Comparison of ENCODE assay signal across 8 mouse cellular contexts in the genomic region with DNA sequence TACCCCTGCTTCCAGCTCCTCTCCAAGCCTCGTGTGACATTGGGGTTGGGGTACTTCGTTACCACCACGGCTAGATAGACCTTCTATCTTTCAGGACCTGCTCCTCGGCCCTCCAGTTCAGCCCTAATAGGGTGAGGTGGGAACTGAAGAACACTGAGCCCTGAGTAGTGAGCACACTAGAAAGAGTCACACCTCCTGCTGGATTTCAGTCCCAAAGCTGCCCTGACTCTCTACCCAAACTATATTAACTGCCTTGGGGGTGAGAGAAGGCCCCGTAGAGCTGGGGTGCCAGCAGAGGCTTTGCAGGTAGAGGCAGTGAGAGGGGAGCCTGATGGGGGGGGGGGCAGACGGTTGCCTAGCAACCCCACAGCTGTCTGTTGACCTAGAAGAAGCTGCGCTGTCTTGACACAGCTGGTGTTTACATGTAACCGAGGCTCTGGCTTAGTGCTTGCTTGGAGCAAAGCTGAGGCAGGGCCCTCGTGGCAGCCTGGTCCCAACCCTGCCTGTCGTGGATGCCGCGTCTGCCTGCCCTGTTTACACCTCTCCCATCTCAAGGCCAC. TPM values are rescaled to one million over a fixed set of nuclear protein-coding genes. Genes with fewer than 3 reads are reported as not detected.
A peak's percentile ranks its signal among the peaks of the same experiment; 100 is the strongest.
DNase-seq lines count a peak whose midpoint lies in the region; ATAC-seq and TF ChIP-seq lines count a peak whose summit lies in the region.

No protein-coding gene starts in this region.

- intact Hi-C loops in gastrocnemius, adult 2 months (cut with DNase I) = no loop called here

- H3K4me1 ChIP-seq in hindbrain, embryonic 15.5 days (replicated peaks) = peaks cover 56% of the 10 kb centered on the region
- peaks cover 32% of the 10 kb centered on the region for H3K4me1 ChIP-seq in midbrain, embryonic 11.5 days (ENCODE audit: control insufficient read depth, insufficient read depth, low read length)

- WGBS in hindbrain, embryonic 15.5 days = 9% methylated on average over 12 of the region's 12 CpGs
- 6% methylated on average over 11 of the region's 12 CpGs for WGBS in midbrain, embryonic 11.5 days

- no peaks in the 10 kb centered on the region for H3K27me3 ChIP-seq in hindbrain, embryonic 15.5 days
- H3K27me3 ChIP-seq in midbrain, embryonic 11.5 days (ENCODE audit: control insufficient read depth, insufficient read depth, low read length) = peaks cover 13% of the 10 kb centered on the region

- H3K4me2 ChIP-seq in hindbrain, embryonic 15.5 days = peak overlapping the region; percentile 92
- H3K4me2 ChIP-seq in midbrain, embryonic 11.5 days = peak overlapping the region; percentile 60

- no peaks in the 10 kb centered on the region for H3K9me3 ChIP-seq in hindbrain, embryonic 15.5 days
- H3K9me3 ChIP-seq in midbrain, embryonic 11.5 days (ENCODE audit: control insufficient read depth, low read length) = no peaks in the 10 kb centered on the region

- peak; percentile 65 for DNase-seq in gastrocnemius, adult 2 months
- DNase-seq in gastrocnemius, adult 18-20 months (ENCODE audit: low spot score) = no peak
- peak; percentile 45 for DNase-seq in embryo, embryonic 10.5 days (ENCODE audit: low spot score)
- DNase-seq in midbrain, embryonic 11.5 days (ENCODE audit: low spot score, missing footprints) = peak; percentile 90
- peak; percentile 88 for DNase-seq in thymus, postnatal 14 days
- no peak for DNase-seq in spleen, postnatal 14 days (ENCODE audit: low spot score in 2 of 2)
- no peak for DNase-seq in urinary bladder, postnatal 25 days (ENCODE audit: low spot score)

- TF ChIP-seq CTCF in gastrocnemius, adult 2 months (IDR thresholded peaks at IDR 0.05) = no peak

- H3K27ac ChIP-seq in gastrocnemius, adult 2 months = peak overlapping the region; percentile 87
- H3K27ac ChIP-seq in hindbrain, embryonic 15.5 days (replicated peaks) = peak overlapping the region; percentile 83
- no peak overlapping the region; the same call in 1 of the 2 replicates for H3K27ac ChIP-seq in midbrain, embryonic 11.5 days (ENCODE audit: low read depth, low read length)

- H3K4me3 ChIP-seq in gastrocnemius, adult 2 months = peak overlapping the region; percentile 73
- peak overlapping the region; percentile 36 for H3K4me3 ChIP-seq in hindbrain, embryonic 15.5 days
- no peak overlapping the region for H3K4me3 ChIP-seq in midbrain, embryonic 11.5 days (ENCODE audit: low read depth, low read length)

- peak overlapping the region; percentile 31; the same call in 1 of the 2 replicates for H3K9ac ChIP-seq in hindbrain, embryonic 15.5 days
- H3K9ac ChIP-seq in midbrain, embryonic 11.5 days (ENCODE audit: low read length) = no peak overlapping the region

- no peak for ATAC-seq in hindbrain, embryonic 15.5 days (ENCODE audit: low FRiP score, low read depth)
- ATAC-seq in midbrain, embryonic 11.5 days (ENCODE audit: low FRiP score) = peak; percentile 57

- H3K36me3 ChIP-seq in hindbrain, embryonic 15.5 days = no peaks in the 10 kb centered on the region
- no peaks in the 10 kb centered on the region for H3K36me3 ChIP-seq in midbrain, embryonic 11.5 days (ENCODE audit: control insufficient read depth, insufficient read depth, low read length)

RNA-seq across cellular contexts. Expression of gene Wasf2, which starts 44.4 kb away (rescaled TPM):
- 10 to 100 TPM; 34.9 to 35.6 TPM for total RNA-seq in gastrocnemius, adult 2 months (2021)
- 10 to 100 TPM; 29.1 to 33.3 TPM for total RNA-seq in gastrocnemius, adult 18-20 months (2021)
- polyA plus RNA-seq in hindbrain, embryonic 15.5 days (2015; fragmentation: Nextera tagmentation; extraction: Ambion mirVana) = 30.3 and 31.1 TPM in 2 replicates
- 38.3 and 40.1 TPM in 2 replicates for polyA plus RNA-seq in midbrain, embryonic 11.5 days (2014; fragmentation: Nextera tagmentation; extraction: Ambion mirVana)

Comparison
In these comparisons a context has a peak if more than half of its experiments do, and no peak if none do; other contexts are left out.
1. DNase-seq: peak in gastrocnemius, adult 2 months (single experiment), embryo, embryonic 10.5 days (single experiment), midbrain, embryonic 11.5 days (single experiment) and thymus, postnatal 14 days (single experiment); none in gastrocnemius, adult 18-20 months (single experiment), spleen, postnatal 14 days (0 of 2) and urinary bladder, postnatal 25 days (single experiment).